Mouse (Mus musculus) lung, postnatal 10 days (tissue): Measurements from ENCODE around the gene Samhd1.

Experiments used
- DNase-seq: peaks from one replicate; pipeline ENCODE4 v3.0.0; 2021

The Samhd1 gene

GRCm38 (mm10) chr2:157048395-157049181 is 86.5 kb downstream of the Samhd1 start:
- DNase-seq = no peak
